Mouse (Mus musculus): ENCODE measurements around the gene Fpgs. TPM values are rescaled to one million over a fixed set of nuclear protein-coding genes. Genes with fewer than 3 reads are reported as not detected.

Gene Fpgs
- polyA plus RNA-seq, 1 experiment from 2014 or later: 20.2 TPM

GRCm38 (mm10) chr2:32710425-32710824, 6.5 kb upstream of the Fpgs start:
- H3K27ac ChIP-seq (ENCODE audit: low read depth, low read length): no peak overlapping the region
- no peak overlapping the region for H3K4me3 ChIP-seq (ENCODE audit: low read length)
- H3K36me3 ChIP-seq (ENCODE audit: control insufficient read depth, insufficient read depth, low read length): peaks cover 26% of the 10 kb centered on the region
- no peaks in the 10 kb centered on the region for H3K27me3 ChIP-seq (replicated peaks; ENCODE audit: control insufficient read depth, insufficient read depth, low read length)
- no peak overlapping the region for H3K9ac ChIP-seq (ENCODE audit: low read depth, low read length)
- H3K4me2 ChIP-seq (ENCODE audit: low read length): no peak overlapping the region
- WGBS: 86% methylated on average over 5 of the region's 5 CpGs
- peaks cover 25% of the 10 kb centered on the region for H3K4me1 ChIP-seq (ENCODE audit: control insufficient read depth, insufficient read depth, low read depth, low read length)
- H3K9me3 ChIP-seq (ENCODE audit: control insufficient read depth, low read length): no peaks in the 10 kb centered on the region
- ATAC-seq: no peak

- Histone ChIP-seq H3K27me3 (replicated peaks; ENCODE audit: control insufficient read depth, insufficient read depth, low read length) (no peaks in the 10 kb centered on the region), H3K27ac (ENCODE audit: low read depth, low read length) (no peak overlapping the region), H3K4me2 (ENCODE audit: low read length) (no peak overlapping the region), H3K9ac (ENCODE audit: low read depth, low read length) (no peak overlapping the region), H3K9me3 (ENCODE audit: control insufficient read depth, low read length) (no peaks in the 10 kb centered on the region), H3K36me3 (ENCODE audit: control insufficient read depth, insufficient read depth, low read length) (peaks cover 29% of the 10 kb centered on the region), H3K4me3 (ENCODE audit: low read length) (no peak overlapping the region), H3K4me1 (ENCODE audit: control insufficient read depth, insufficient read depth, low read depth, low read length) (peaks cover 22% of the 10 kb centered on the region)
- no peak for ATAC-seq
- 93% methylated on average over 20 of the region's 20 CpGs for WGBS
Measured at GRCm38 (mm10) chr2:32709521-32710137, 5.7 kb upstream of the Fpgs start.

- WGBS: 44% methylated on average over 3 of the region's 3 CpGs
- Histone ChIP-seq H3K4me1 (ENCODE audit: control insufficient read depth, insufficient read depth, low read depth, low read length) (peaks cover 12% of the 10 kb centered on the region), H3K27ac (ENCODE audit: low read depth, low read length) (no peak overlapping the region), H3K9ac (ENCODE audit: low read depth, low read length) (no peak overlapping the region), H3K9me3 (ENCODE audit: control insufficient read depth, low read length) (no peaks in the 10 kb centered on the region), H3K4me3 (ENCODE audit: low read length) (no peak overlapping the region), H3K4me2 (ENCODE audit: low read length) (no peak overlapping the region), H3K36me3 (ENCODE audit: control insufficient read depth, insufficient read depth, low read length) (peaks cover 29% of the 10 kb centered on the region), H3K27me3 (replicated peaks; ENCODE audit: control insufficient read depth, insufficient read depth, low read length) (no peaks in the 10 kb centered on the region)
- no peak for ATAC-seq
Measured at GRCm38 (mm10) chr2:32708643-32709042, 4.7 kb upstream of the Fpgs start.

DNA sequence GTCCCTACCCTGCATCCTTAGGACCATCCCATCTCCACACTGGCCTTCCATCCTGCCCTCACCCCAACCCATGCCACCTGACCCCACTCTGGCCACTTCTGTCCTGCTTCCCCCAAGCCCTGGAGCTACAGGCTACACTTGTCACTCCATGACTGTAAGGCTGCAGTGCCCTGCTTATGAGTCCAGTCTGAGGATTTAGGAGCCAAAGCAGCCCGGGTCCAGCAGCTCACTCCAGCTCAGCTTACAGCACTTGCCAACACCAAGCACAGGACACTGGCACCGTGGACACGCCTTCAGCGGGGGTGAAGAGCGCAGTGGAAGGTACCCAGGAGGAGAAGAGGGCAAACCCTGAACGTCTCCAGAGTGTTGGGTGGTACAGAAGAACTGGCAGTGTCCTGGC, 3.0 kb upstream of the Fpgs start:
- no peaks in the 10 kb centered on the region for H3K9me3 ChIP-seq (ENCODE audit: control insufficient read depth, low read length)
- no peak overlapping the region for H3K4me2 ChIP-seq (ENCODE audit: low read length)
- H3K9ac ChIP-seq (ENCODE audit: low read depth, low read length): no peak overlapping the region
- no peak overlapping the region for H3K4me3 ChIP-seq (ENCODE audit: low read length)
- peaks cover 32% of the 10 kb centered on the region for H3K36me3 ChIP-seq (ENCODE audit: control insufficient read depth, insufficient read depth, low read length)
- no peak for ATAC-seq
- 95% methylated on average over 6 of the region's 6 CpGs for WGBS
- H3K4me1 ChIP-seq (ENCODE audit: control insufficient read depth, insufficient read depth, low read depth, low read length): peaks cover 10% of the 10 kb centered on the region
- no peaks in the 10 kb centered on the region for H3K27me3 ChIP-seq (replicated peaks; ENCODE audit: control insufficient read depth, insufficient read depth, low read length)
- no peak overlapping the region for H3K27ac ChIP-seq (ENCODE audit: low read depth, low read length)

DNA sequence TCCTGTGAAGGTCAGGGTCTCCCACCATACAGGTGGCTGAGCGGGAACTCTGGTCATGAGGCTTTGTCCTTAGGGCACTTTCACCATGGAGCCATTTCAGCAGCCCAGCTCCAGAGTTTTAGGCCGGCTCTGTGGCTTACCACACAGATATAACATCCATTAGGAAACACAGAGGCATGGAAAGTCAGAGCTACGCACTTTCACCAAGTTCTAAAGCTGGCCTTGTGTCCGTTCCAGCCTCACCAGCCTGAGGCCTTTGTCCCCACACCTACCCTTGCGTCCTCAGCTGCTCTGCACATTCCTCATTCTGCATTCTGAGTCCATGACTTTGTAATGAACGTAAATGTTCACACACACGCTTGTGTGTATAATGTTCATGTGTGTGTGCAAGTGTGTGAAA, 1.1 kb upstream of the Fpgs start:
- no peaks in the 10 kb centered on the region for H3K9me3 ChIP-seq (ENCODE audit: control insufficient read depth, low read length)
- H3K36me3 ChIP-seq (ENCODE audit: control insufficient read depth, insufficient read depth, low read length): peaks cover 32% of the 10 kb centered on the region
- no peak for ATAC-seq
- no peak overlapping the region for H3K27ac ChIP-seq (ENCODE audit: low read depth, low read length)
- no peak overlapping the region for H3K9ac ChIP-seq (ENCODE audit: low read depth, low read length)
- no peaks in the 10 kb centered on the region for H3K27me3 ChIP-seq (replicated peaks; ENCODE audit: control insufficient read depth, insufficient read depth, low read length)
- H3K4me2 ChIP-seq (ENCODE audit: low read length): no peak overlapping the region
- WGBS: 93% methylated on average over 7 of the region's 7 CpGs
- no peak overlapping the region for H3K4me3 ChIP-seq (ENCODE audit: low read length)
- no peaks in the 10 kb centered on the region for H3K4me1 ChIP-seq (ENCODE audit: control insufficient read depth, insufficient read depth, low read depth, low read length)

GRCm38 (mm10) chr2:32703046-32703445, 899 bp downstream of the Fpgs start:
- WGBS: 96% methylated on average over 8 of the region's 8 CpGs
- peaks cover 18% of the 10 kb centered on the region for H3K36me3 ChIP-seq (ENCODE audit: control insufficient read depth, insufficient read depth, low read length)

DNA sequence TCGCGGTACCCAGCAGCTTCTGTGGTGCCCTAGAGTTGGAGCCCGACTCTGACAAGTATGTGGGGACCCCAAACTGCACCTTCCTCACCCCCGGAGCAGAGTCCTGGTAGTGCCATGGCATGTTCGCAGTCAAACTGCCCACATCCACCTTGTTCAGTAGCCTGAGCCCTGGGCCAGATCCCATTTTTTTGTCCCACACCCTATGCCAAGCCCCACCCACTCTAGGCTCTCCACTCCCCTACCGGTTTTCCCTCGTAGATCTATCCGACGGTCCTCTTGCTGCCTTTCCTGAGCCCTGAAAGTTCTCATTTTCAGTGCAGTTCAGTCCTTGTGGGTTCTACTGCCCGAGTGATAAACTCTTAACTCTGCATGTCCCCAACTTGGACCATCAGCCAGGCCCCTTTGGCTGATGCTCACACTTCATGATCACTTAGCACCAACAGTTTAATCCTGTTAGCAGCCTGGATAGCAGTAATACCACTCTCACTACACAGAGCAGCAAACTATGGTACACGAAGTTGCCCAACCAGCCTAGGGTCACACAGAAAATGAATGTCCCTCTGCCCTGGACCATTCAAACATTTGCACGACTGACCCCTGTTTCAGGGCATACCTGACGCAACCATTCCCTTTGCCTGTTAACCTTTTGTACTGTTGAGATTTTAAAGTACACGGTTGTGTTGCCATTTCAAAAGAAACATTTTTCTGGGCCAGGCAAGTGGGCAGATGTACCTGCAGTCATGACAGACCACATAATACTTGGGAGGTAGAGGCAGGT, 2.8 kb downstream of the Fpgs start:
- WGBS: 90% methylated on average over 14 of the region's 14 CpGs
- Histone ChIP-seq H3K4me3 (ENCODE audit: low read length) (no peak overlapping the region), H3K27me3 (replicated peaks; ENCODE audit: control insufficient read depth, insufficient read depth, low read length) (no peaks in the 10 kb centered on the region), H3K36me3 (ENCODE audit: control insufficient read depth, insufficient read depth, low read length) (peaks cover 10% of the 10 kb centered on the region; the same call in 1 of the 2 replicates), H3K4me1 (ENCODE audit: control insufficient read depth, insufficient read depth, low read depth, low read length) (no peaks in the 10 kb centered on the region), H3K9me3 (ENCODE audit: control insufficient read depth, low read length) (no peaks in the 10 kb centered on the region), H3K9ac (ENCODE audit: low read depth, low read length) (no peak overlapping the region), H3K27ac (ENCODE audit: low read depth, low read length) (no peak overlapping the region), H3K4me2 (ENCODE audit: low read length) (no peak overlapping the region)
- ATAC-seq: no peak

More at GRCm38 (mm10) chr2:32703046-32703445, 899 bp downstream of the Fpgs start:
- no peak overlapping the region for H3K27ac ChIP-seq (ENCODE audit: low read depth, low read length)
- no peak overlapping the region for H3K9ac ChIP-seq (ENCODE audit: low read depth, low read length)
- no peaks in the 10 kb centered on the region for H3K27me3 ChIP-seq (replicated peaks; ENCODE audit: control insufficient read depth, insufficient read depth, low read length)
- ATAC-seq: no peak
- no peaks in the 10 kb centered on the region for H3K9me3 ChIP-seq (ENCODE audit: control insufficient read depth, low read length)
- no peak overlapping the region for H3K4me2 ChIP-seq (ENCODE audit: low read length)
- H3K4me3 ChIP-seq (ENCODE audit: low read length): no peak overlapping the region
- no peaks in the 10 kb centered on the region for H3K4me1 ChIP-seq (ENCODE audit: control insufficient read depth, insufficient read depth, low read depth, low read length)

- H3K27me3 ChIP-seq (replicated peaks; ENCODE audit: control insufficient read depth, insufficient read depth, low read length): no peaks in the 10 kb centered on the region
- no peak overlapping the region for H3K9ac ChIP-seq (ENCODE audit: low read depth, low read length)
- no peaks in the 10 kb centered on the region for H3K4me1 ChIP-seq (ENCODE audit: control insufficient read depth, insufficient read depth, low read depth, low read length)
- ATAC-seq: no peak
- no peak overlapping the region for H3K4me3 ChIP-seq (ENCODE audit: low read length)
- H3K27ac ChIP-seq (ENCODE audit: low read depth, low read length): no peak overlapping the region
- peaks cover 3% of the 10 kb centered on the region; the same call in 1 of the 2 replicates for H3K36me3 ChIP-seq (ENCODE audit: control insufficient read depth, insufficient read depth, low read length)
- WGBS: 80% methylated on average over 6 of the region's 6 CpGs
- H3K4me2 ChIP-seq (ENCODE audit: low read length): no peak overlapping the region
- H3K9me3 ChIP-seq (ENCODE audit: control insufficient read depth, low read length): no peaks in the 10 kb centered on the region
Measured at GRCm38 (mm10) chr2:32699680-32700079, 4.3 kb downstream of the Fpgs start.

DNA sequence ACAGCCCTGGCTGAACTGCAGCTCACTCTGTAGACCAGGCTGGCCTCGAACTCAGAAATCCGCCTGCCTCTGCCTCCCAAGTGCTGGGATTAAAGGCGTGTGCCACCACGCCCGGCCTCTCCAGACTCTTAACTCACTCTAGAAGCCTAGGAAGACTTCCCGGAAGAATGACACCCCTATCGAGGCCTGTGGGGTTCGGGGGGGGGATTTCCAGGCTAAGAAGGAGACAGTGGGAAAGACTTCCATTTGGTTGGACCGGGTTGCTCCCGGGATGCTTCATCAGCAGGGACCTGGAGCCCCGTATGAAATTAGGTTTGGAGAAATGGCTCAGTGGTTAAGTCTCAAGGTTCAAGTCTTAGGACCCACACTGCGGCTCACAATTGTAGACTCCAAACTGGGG, 9.3 kb downstream of the Fpgs start:
- peaks cover 10% of the 10 kb centered on the region for H3K4me1 ChIP-seq (ENCODE audit: control insufficient read depth, insufficient read depth, low read depth, low read length)
- WGBS: 88% methylated on average over 12 of the region's 12 CpGs
- no peaks in the 10 kb centered on the region for H3K9me3 ChIP-seq (ENCODE audit: control insufficient read depth, low read length)
- ATAC-seq: no peak
- H3K27ac ChIP-seq (ENCODE audit: low read depth, low read length): peak overlapping the region; percentile 62
- H3K27me3 ChIP-seq (replicated peaks; ENCODE audit: control insufficient read depth, insufficient read depth, low read length): no peaks in the 10 kb centered on the region
- no peaks in the 10 kb centered on the region for H3K36me3 ChIP-seq (ENCODE audit: control insufficient read depth, insufficient read depth, low read length)
- peak overlapping the region; percentile 80 for H3K4me2 ChIP-seq (ENCODE audit: low read length)
- peak overlapping the region; percentile 60; the same call in 1 of the 2 replicates for H3K9ac ChIP-seq (ENCODE audit: low read depth, low read length)
- peak overlapping the region; percentile 86 for H3K4me3 ChIP-seq (ENCODE audit: low read length)

All from hindbrain, embryonic 16.5 days (tissue).